Mouse (Mus musculus) CD4-positive, CD25-positive, alpha-beta regulatory T cell, adult 2 months (primary cell): ENCODE measurements around the gene Plppr1.

Experiments used
- DNase-seq: peaks from one replicate; pipeline ENCODE4 v3.0.0-alpha.2; 2012; ENCODE audit warnings: low read depth, low spot score

Plppr1 gene

DNA sequence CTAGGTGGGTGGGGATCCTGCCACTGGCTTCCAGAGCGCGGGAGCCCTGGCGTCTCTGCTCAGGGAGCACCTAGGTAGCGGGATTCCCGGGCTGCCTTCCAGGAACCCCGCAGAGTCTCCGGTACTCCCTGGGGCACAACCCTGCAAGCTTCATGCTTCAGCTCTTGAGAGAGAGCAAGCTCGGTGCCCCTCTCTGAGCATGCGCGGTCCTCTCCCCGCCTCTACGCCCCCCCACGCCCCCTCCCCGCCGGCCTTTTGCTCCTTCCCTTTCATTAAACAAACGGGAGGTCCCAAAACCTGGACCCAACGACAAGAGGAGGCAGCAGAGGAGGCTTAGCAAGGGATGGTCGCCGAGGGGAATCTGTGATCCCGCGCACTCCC lies at the start of gene Plppr1:
Gene Plppr1, plus strand, starts transcription at position 253 of the 381 bp plus-strand sequence.
- no peak for DNase-seq

DNA sequence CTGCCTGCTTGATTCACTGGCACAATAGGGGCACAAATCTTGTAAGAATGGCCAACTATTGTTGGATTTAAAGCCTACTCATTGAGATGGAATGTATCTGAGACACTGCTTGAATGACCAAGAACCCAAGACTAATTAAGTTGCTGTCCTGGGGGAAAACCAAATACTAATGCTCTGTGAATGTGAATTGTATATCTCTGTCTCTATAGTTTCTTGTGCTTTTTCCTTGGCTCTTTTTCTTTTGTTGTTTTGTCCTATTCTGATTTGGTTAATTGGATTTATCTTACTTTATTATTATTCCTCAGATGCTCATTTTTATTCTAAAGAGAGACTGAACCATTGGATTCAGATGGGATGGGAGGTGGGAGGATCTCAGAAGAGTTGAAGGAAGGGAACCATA lies 42.4 kb upstream of the Plppr1 start:
- no peak for DNase-seq

DNA sequence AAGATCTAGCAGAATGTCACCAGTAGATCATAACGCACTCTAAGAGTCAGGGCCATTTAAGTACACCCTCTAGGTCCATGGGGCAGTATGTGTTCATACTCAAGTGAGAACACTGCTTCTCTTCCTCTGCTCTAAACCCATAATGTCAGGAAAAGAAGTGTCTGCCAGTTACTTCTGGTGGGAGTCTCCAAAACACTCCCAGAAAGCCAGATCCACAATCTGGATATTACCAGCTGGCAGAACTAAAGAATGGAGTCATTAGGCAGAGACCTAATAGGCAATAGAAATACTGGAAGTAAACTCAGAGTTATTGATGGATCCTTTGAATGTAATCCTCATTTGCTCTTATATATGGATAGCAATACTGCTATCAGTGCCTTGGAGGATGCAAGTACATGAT lies 35.9 kb upstream of the Plppr1 start:
- DNase-seq, result no peak

DNA sequence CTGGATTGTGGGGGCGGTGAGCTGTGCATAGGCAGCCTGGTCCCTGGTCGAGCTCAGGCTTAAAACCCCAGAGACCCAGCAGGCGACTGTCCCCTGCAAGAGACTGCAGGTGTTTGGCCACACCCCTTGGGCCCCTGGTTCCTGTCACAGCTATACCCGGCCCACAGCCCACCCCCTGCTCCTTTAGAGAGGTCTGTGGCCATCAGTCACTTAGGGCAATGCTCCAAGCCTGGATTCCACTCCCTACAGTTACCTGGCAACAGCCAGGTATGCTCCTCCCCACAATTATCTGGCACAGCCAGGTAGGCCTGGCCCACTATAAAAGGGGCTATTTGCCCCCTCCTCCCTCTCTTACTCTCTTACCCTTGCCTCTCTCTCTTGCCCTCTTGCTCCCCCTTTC lies 20.8 kb upstream of the Plppr1 start:
- DNase-seq, result no peak

DNA sequence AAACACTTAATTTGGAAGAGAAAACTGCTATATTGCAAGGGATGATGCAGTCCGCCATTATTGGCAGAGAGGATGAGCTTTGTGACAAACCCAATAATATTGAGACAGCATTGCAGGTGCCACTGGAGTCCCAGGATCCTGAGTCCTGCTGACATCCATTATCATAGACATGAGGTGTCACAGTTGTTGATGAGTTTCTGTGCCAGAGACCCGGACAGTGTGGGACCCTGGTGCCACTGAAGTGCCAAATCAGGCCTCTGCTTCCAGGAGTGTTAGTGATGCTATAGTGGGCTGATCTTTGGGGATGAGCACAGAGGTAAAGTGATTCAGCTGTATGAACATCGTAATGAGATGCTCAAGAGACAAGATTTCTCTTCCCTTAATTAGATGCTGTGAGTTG lies 19.2 kb upstream of the Plppr1 start:
- DNase-seq, result no peak

DNA sequence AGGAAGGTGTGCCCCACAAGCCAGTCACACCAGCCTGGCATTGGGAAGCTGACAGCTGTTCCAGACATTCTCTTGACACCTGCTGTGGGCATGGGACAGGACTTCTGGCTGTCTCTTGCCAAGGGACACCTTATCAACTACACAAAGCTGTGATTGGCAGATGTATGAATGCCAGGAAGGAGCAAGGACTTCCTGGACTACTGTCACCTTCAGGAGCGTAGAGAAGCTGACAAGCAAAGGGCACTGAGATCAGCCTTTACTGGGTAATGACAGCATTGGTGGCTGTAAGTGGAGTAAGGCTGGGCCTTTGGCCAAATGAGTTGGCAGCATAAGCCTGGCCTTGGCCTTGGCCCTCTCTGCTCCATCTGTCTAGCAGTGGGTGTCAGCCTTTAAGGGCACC lies 17.4 kb upstream of the Plppr1 start:
- DNase-seq, result no peak

DNA sequence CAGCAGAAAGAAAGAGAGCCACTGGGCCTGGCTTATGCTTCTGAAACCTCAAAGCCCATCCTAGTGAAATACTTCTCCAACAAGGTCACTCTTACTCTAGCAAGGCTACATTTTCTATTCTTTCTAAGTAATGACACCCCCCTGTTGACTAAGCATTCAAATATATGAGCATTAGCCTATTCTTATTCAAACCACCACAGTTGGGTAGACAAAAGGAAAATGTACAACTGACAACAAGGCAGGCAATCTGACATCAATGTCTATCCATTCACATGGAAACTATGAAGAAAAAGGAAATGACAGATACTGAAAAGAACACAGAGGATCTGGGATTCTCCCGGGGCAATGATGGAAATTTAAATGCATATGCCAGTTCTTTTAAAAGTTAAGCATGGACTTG lies 8.4 kb upstream of the Plppr1 start:
- DNase-seq, result no peak

DNA sequence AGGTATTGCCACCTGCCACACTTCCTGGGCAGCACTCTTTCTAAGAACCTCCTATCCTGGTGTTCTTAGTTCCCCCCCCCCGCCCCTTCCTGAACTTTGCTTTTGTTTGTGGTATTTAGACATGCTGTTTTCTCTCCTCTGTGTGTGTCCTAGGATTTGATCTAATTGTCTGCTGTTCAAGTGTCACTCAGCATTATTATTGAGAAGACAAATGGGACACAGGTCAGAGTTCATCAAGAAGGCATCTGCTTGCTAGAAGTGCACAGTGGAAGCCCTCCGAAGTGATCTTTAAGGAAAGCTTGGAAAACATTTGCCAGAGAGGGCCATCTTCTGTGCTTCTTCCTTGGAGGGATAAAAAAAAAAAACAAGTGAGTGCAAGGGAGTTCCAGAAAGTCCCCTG lies 1.2 kb upstream of the Plppr1 start:
- DNase-seq, result no peak

DNA sequence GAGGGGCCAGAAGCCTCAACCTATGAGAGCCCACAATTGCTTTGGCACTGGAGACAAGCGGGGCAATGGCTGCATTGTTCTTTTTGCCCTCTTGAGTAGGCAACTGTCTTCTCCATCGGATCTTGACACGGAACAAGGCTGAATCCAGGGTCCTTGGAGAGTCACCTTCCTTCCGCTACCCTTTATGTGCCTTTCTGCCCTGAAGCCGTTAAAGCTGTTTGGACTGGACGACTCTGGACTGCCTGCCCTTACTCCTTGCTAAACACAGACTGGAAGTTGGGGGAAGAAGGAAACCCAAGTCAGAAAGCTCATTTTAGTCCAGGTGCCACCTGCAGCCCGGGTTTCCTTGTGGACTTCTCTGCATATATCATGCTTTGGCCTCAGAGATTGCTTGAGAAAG lies 516 bp upstream of the Plppr1 start:
- DNase-seq, result no peak

DNA sequence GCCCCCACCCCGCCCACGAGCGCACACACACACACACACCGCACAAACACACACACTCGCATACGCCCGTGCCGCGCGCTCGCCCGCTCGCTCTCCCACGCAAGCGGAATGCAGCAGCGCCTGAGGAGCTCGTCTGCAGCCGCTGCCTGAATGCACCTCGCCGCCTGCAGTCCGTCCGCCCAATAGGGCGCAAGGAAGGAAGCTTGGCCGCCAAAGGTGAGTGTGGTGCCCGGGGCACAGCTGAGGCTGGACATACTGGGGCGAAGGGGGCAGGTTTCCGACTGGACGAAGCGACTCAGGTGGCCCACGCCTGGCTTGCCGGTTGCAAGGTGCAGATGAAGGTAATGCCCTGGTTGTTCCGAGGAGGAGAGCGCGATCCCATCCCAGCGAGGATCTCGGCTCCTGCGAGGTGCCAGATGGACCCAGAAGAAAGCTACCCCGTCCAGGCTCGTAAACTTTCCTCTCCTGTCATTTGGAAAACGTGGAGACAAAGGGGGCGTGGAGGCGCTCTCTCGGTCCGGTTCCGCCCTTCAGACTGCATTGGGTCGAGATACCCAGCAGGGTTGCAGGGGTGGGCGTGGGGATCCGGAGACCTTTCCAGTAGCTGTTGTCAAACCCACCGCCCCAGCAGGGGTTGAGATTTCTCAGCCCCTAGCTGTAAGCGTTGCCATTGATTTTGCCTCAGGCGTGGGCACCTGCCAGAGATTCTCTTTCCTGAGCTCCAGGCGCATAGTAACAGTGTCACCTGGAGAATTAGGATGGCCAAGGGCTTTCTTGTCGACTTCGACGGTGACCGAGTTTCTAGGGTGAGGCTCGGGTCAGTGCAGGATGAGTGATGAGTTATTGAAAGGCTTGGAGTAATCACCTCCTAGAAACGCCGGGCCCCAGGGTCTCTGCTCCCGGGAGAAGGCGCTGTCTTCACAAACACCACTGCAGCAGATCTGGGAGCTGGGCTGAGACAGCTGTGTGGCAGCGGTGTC lies 619 bp downstream of the Plppr1 start:
- DNase-seq, result no peak

DNA sequence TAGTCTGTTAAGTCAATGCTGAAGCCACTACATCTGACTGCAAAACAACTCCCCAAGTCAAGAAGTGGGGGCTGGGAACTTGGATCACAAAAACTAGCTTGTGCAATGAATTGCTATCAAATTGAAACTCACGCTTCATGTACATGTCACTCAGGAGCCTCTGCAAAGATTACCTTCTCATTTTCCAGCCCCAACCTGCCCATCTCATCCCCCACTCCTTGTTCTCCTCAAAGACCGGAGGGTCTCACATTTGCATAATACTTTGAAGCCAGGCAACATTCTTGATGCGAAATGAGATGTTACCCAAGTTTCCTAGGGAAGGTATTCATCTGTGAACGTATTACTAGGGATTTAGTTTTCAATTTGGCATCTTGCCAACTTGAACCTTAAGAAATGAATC lies 10.4 kb downstream of the Plppr1 start:
- no peak for DNase-seq

DNA sequence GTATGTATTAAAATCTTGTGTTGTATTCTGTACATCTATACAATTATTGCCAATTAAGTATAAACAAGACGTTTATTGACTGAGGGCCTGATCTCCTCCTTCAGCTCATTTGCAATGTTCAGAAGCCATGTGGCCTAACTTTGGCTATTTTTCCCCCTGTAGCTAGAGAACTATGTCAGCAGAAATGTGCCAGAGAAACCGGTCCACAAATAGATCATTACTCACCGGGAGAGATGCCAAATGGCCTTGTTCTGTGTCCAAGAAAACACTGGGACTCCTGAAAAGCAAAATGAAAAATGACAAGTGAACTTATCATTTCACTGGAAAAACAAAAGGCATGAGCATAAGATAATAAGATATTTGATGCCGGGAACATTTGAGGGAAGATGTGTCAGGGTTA lies 13.8 kb downstream of the Plppr1 start:
- DNase-seq, result no peak

DNA sequence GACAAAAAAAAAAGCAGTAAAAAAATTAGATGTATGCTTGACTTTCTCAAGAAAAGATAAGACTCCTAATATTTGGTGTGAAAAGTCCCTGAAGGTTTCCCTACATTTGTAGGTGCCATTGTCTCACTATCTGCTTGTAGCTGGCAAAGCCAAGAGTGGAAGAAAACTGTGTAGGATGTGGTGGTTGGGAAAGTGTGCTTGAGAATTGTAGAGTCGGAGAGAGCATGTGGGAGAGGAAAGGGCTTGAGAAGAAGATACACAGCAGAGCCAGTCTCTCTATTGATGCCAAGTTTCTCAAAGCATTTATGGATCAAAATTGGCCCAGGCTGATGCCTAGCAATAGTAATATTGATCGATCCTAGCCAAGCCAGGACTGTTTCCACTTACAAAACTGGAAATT lies 16.8 kb downstream of the Plppr1 start:
- DNase-seq, result no peak

DNA sequence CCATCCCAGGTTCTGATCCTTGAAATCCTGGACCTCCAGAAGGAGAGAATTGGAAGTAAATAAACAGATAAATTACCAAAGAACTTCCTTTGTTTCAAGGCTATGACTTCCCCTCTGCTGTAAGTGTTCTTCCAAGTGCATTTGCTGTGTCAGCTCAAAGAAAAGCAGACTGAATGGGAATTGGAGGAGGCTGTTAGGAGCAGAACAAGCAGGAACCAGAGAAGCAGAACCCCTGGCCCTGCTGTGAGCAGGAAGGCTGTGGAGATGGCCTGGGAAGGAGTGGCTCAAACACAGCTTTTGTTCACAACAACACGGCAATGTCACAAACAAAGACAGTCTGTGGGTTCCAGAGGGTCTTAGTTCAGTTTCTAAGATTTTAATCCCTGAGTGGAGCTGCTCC lies 20.3 kb downstream of the Plppr1 start:
- no peak for DNase-seq

DNA sequence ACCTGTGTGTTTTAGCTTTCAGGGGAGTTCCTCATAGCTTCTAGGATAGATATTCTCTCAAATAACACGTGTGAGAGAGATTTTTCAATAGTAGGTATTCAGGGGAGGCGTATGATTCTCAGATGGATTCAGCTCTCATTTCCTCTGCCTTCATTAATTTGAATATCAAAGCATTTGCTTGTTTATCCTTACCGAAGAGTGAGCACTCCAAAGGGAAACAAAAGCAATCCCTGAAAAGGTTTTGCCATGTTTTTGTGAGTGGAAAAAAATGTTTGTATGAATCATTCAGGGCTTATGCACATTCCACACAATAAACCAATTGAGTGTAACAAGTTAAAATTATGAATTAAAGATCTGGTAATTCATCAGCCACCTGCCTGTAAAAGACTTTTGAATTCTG lies 29.1 kb downstream of the Plppr1 start:
- DNase-seq, result no peak

DNA sequence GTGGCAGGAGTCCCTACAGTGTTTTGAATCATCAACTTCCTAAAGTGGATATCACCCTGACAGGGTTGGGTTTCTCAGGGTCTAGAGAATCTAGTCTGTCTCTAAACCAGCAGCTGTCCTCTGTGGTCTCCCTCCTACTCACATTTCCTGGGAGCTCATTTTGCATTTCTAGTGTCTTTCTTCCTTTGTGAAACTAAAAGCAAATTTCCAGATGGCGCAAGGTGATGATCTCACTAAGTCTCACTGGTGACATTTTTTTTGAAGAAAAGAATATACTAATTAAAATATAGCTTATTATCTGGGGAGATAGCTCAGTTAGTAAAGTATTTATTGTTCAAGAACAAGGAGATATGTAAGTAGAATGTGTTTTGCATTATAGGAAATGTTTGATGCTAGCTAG lies 31.4 kb downstream of the Plppr1 start:
- DNase-seq, result no peak

DNA sequence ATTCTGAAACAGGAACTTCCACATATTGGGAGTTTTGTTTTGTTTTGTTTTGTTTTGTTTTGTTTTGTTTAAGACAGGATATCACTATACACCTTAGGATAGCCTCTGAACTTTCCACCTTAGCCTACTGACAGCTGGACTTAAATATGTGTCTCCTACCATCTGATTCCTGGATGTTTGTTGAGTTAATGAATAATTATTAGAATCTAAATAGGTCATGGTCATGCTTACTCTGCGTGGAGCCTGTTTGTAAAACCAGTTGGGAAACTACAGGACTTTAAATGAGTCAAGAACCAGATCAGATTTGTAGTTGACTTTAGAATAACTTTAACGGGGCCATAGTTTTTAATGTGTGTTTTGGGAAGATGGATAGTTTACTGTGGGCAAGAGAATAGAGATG lies 40.4 kb downstream of the Plppr1 start:
- DNase-seq, result no peak

DNA sequence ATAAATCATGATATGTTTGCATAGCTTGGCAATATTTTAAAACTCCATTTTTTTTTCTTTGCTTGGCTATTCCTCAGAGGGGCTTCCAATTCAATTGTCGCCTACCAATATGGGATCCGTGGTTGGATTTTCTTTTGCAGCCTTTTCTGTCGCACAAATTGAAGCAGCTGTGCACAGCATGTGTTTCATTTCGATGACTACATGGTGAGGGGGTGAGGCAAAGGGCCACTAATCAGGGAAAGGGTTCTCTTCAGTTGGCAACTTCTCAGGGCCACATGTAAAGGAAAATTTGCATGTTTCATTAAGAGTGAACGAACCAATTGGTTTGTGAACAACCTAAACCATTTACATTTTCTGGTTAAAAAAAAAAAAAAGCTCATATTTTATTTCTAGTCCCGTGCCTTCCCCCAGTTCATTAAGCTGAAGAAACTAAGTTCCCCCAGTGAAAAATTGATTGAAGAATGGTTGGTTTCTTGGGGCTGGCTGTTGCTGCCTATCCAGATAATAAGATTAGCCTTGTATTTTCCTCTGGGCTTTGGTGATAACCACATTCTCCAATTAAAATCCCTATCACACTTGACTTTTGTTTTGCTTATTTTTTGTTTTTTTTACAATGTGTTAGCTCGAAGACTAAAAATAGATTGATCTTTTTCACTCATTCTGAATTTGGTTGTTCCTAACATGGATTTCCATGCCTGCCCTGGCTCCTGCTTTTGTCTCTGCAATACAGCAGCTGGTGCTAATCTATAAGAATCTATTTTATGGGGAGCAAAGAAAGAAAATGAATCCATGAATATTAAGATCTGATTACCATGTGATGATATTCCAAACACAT lies 43.1 kb downstream of the Plppr1 start:
- DNase-seq, result no peak

DNA sequence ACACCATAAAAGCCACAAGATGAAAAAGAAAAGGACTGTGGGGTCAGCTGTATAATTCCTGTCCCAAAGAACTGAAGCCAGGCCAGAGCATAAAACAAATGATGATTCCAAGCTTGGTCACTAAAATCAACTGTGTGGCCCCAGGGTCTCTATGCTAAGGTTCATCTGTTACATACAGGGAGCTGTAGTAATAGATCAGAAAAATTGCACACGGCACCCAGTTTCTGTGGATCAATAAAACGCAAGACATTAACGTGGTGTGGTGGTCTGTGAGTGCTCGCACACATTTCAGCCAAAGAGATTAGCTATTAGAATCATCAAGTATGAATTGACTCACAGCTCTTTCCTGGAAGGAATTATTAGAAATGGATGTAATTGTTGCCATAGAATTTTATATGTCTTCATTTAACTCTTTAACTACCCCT lies 43.7 kb downstream of the Plppr1 start:
- DNase-seq, result no peak

DNA sequence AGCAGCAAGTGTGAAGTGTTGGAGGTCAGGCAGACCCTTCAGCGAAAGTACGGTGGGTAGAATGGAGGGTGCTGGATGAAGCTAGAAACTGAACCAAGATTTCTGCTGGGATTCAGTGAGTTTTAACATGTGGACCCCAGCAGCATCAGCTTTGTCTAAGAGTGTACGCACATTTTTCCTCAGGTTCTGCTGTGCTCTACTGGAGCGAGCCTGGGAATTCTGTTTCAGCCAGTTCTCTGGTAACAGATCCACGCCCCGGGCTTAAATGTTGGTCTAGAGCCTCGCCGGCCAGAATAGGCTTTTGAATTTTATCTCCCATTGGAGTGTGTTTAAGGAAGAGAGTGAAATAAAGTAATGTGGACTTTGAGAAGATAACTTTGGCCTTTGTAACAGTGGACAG lies 45.8 kb downstream of the Plppr1 start:
- no peak for DNase-seq

DNA sequence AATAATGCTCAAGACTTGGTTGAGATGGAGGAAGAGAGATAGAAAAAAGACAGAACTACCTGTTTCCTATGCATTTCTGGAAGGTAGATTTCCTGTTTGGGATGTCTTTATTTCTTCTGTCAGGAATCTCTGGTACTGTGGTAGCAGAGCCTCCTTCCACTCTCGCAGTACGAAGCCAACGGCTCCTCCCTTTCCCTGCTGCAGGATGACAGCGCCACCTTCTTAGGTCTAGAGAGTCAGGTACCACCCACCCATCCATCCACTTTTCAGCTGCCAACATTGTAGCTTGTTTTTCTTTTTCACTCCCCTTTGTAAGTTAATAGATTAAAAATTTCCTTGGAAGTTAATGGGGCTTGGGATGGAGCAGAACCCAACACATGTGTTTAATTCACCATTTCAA lies 48.8 kb downstream of the Plppr1 start:
- DNase-seq, result no peak

DNA sequence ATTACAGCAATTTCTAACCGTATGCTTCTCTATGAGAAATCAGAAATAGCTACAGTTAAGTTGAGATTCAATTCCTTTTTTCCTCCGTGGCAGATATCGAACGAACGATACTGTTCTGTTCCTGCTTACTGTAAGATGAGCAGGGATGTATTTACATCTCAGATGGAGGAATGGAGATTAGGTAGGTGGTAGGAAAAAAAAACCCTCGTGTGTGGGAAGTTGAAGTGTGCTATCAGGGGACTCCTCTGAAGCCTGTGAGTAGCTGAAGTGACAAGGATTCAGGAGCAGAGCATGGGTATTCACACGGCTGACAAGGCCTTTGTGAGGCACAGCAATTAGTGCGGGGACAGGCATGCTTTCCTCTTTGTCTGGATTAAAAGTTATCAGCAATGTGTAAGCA lies 49.3 kb downstream of the Plppr1 start:
- DNase-seq, result no peak

DNA sequence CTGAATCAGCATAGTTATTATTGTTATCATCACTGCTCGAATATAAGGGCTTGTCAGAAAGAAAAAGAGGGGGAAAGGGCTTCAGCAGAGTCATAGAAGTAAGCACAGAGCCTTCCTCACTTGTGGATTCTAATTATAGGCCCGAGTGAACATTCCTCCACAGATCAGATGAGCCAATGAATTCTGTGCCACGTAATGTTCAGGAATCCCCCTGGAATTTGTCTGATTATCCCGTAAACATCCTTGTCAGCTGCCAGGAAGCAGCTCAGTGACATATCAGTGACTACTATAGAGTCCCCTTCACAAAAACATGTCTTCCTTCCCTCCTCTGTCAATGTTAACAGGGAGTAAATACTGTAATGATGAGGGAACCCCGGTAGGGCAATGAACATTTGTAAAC lies 50.9 kb downstream of the Plppr1 start:
- no peak for DNase-seq
